Mouse (Mus musculus) neural tube, embryonic 15.5 days (tissue): ENCODE results near the gene Rapgef1. TPM values are rescaled to one million over a fixed set of nuclear protein-coding genes. Genes with fewer than 3 reads are reported as not detected.
A peak's percentile ranks its signal among the peaks of the same experiment; 100 is the strongest.

ENCODE experiments used
- ATAC-seq: fragments of 200-750 bp; cut with Nextera tagmentation; 2 replicates; pipeline ENCODE4 v1.8.0; 2017; ENCODE audit warnings: mild to moderate bottlenecking, moderate TSS enrichment, moderate library complexity; ENCODE audit not compliant: low FRiP score
- H3K27ac ChIP-seq: fragments of 300-500 bp; sonication (generic); replicated peaks from 2 replicates; pipeline ENCODE4 v1.5.1; 2015; ENCODE audit warnings: mild to moderate bottlenecking, inconsistent platforms
- H3K27me3 ChIP-seq: fragments of 300-500 bp; sonication (generic); replicated peaks from 2 replicates; pipeline ENCODE4 v1.6.1; 2015; ENCODE audit warnings: inconsistent platforms
- H3K36me3 ChIP-seq: fragments of 300-500 bp; sonication (generic); 2 replicates; pipeline ENCODE4 v1.6.1; 2015; ENCODE audit warnings: inconsistent platforms
- H3K4me1 ChIP-seq: fragments of 300-500 bp; sonication (generic); 2 replicates; pipeline ENCODE4 v1.6.1; 2015; ENCODE audit warnings: inconsistent platforms
- H3K4me2 ChIP-seq: fragments of 300-500 bp; sonication (generic); 2 replicates; pipeline ENCODE4 v1.6.1; 2015; ENCODE audit warnings: inconsistent platforms, mild to moderate bottlenecking, moderate library complexity
- H3K4me3 ChIP-seq: fragments of 300-500 bp; sonication (generic); replicated peaks from 2 replicates; pipeline ENCODE4 v1.5.1; 2015; ENCODE audit warnings: mild to moderate bottlenecking, inconsistent platforms
- H3K9ac ChIP-seq: fragments of 300-500 bp; sonication (generic); replicated peaks from 2 replicates; pipeline ENCODE4 v1.6.1; 2015; ENCODE audit warnings: mild to moderate bottlenecking, inconsistent platforms
- H3K9me3 ChIP-seq: fragments of 300-500 bp; sonication (generic); replicated peaks from 2 replicates; pipeline ENCODE4 v1.6.1; 2016; ENCODE audit warnings: inconsistent platforms
- WGBS: fragments of 180-500 bp; shearing (Covaris S2); methylation state at CpG from one replicate; pipeline ENCODE4 v1.1.7; 2015; ENCODE audit warnings: mixed read lengths; 5-methylcytosine and 5-hydroxymethylcytosine counted together
- polyA plus RNA-seq: library from polyadenylated mRNA; unstranded; fragments of >200 nt; fragmentation: Nextera tagmentation; extraction: Ambion mirVana; gene quantifications from 2 replicates; pipeline ENCODE4 v1.2.1, GENCODE M21; 2015

Gene Rapgef1
- polyA plus RNA-seq, 1 experiment from 2014 or later: 16.9 TPM

DNA sequence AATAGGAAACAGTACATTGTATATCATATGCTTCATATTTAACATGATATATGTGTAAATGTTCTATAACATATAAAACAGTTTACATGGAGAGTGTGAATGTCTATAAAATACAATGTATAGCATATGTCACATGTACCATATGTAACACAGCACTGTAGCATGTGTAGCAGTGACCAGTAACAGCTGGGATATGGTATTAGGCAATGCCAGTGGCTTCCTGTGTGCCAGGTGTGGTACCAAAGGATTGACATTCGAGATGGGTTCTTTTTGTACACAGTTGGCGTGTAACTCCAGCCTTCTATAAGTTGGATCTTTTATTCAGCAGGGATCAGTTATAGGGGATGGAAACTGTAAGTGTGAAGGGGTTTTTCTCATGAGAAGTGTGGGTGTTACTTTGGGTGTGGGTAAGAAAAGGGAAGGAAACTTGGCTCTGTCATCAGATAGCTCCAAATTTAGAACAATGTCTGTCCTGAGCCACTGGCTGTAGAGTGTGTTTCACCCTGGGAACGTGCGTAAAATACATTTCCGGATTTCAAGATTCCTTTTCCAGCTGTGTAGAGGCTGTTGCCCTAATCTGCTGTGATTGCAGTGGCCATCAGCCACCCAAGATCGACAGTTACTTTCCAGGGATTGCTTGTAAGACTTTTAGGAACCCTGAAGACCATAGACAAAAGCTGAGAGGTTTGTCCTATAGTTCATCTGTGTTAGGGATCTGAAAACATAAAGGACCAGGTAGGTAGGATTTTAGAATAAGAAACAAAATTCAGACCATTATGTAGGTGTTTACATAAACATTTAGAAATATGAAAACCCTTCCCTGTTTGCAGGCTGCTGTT, 29.7 kb downstream of the Rapgef1 start:
- no peaks in the 10 kb centered on the region for H3K9me3 ChIP-seq
- H3K9ac ChIP-seq: no peak overlapping the region
- no peaks in the 10 kb centered on the region for H3K27me3 ChIP-seq
- WGBS: 85% methylated on average over 6 of the region's 6 CpGs
- no peak for ATAC-seq
- H3K4me3 ChIP-seq: no peak overlapping the region
- H3K36me3 ChIP-seq: no peaks in the 10 kb centered on the region
- H3K4me1 ChIP-seq: peaks cover 19% of the 10 kb centered on the region
- no peak overlapping the region for H3K4me2 ChIP-seq
- H3K27ac ChIP-seq: no peak overlapping the region

DNA sequence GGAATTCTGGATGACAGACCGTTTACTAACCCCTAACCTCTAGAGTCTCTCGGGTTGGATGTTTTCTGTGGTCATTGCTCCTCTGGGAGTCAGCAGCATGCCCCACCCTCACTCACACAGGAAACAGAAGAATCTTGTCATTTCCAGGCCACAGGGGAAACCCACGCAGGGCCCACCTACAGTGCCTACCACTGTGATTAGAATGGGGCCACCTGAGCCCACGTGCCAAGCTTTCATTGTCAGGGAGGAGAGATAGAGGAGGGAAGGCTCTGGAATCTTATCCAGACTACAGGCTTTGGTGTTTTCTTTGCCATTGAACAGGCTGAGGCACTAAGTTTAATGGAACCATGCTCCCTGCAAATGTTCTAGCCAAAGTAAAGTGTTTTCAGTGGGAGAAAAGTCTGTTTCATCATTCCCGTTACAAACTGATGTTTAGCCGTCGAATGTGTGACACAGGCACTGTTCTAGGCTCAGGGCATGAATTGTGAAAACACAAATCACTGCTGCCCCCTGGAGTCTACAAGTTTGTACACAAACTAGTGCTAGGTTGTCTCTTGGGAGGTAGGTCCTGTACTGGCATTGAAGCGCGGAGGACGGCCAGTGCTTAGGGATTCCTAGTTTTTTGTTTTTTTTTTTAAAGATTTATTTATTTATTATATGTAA, 30.4 kb downstream of the Rapgef1 start:
- Histone ChIP-seq H3K4me1 (peaks cover 19% of the 10 kb centered on the region), H3K4me3 (no peak overlapping the region), H3K9me3 (no peaks in the 10 kb centered on the region), H3K36me3 (no peaks in the 10 kb centered on the region), H3K27ac (no peak overlapping the region), H3K27me3 (no peaks in the 10 kb centered on the region), H3K9ac (no peak overlapping the region), H3K4me2 (no peak overlapping the region)
- no peak for ATAC-seq
- 74% methylated on average over 10 of the region's 10 CpGs for WGBS

DNA sequence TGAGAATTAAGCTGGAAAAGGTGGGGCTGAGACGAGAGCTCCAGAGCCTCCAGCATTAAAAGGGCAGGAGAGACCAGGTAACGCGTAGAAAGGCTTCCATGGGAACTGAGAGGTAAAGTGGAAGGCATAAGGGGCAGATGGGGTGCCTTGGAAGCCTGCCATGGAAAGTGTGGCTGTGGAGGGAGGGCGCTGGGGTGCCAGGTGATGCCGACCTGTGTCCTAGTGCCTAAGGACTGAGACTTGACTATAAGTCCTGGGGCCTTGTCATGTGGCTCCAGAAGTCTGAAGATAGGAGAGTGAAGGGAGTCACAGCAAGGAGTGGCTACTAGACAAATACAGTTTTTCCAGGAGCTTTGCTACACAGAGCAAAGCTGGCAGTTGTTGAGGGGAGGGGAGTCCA, 32.4 kb downstream of the Rapgef1 start:
- 87% methylated on average over 5 of the region's 5 CpGs for WGBS

DNA sequence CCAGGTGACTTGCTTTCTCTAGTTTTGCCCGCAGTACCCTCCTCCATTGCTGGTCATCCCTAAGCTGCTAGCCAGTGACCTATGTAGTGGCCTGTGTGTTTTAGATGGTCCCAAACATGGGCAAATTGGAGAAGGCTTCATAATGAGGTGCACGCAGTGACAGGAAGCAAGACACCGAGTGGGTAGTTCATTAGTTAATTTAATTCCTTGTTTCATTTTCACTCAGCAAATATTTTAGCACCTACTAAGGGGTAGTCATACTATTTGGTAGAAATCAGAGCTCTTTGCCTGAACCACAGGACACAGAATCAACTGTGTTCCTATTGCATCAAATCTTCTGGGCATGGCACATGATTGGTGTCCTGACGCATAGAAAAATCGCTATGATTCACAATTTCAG, 35.9 kb downstream of the Rapgef1 start:
- H3K36me3 ChIP-seq: no peaks in the 10 kb centered on the region
- no peak for ATAC-seq
- 94% methylated on average over 5 of the region's 5 CpGs for WGBS
- peaks cover 24% of the 10 kb centered on the region for H3K4me1 ChIP-seq
- no peaks in the 10 kb centered on the region for H3K27me3 ChIP-seq
- H3K9ac ChIP-seq: no peak overlapping the region
- H3K27ac ChIP-seq: no peak overlapping the region
- no peaks in the 10 kb centered on the region for H3K9me3 ChIP-seq
- no peak overlapping the region for H3K4me2 ChIP-seq
- H3K4me3 ChIP-seq: no peak overlapping the region

More for the DNA sequence above, 32.4 kb downstream of the Rapgef1 start:
- H3K4me2 ChIP-seq: no peak overlapping the region
- H3K36me3 ChIP-seq: no peaks in the 10 kb centered on the region
- H3K27me3 ChIP-seq: no peaks in the 10 kb centered on the region
- no peaks in the 10 kb centered on the region for H3K9me3 ChIP-seq
- no peak overlapping the region for H3K9ac ChIP-seq
- H3K4me3 ChIP-seq: no peak overlapping the region
- H3K4me1 ChIP-seq: peaks cover 22% of the 10 kb centered on the region
- no peak for ATAC-seq
- H3K27ac ChIP-seq: no peak overlapping the region

DNA sequence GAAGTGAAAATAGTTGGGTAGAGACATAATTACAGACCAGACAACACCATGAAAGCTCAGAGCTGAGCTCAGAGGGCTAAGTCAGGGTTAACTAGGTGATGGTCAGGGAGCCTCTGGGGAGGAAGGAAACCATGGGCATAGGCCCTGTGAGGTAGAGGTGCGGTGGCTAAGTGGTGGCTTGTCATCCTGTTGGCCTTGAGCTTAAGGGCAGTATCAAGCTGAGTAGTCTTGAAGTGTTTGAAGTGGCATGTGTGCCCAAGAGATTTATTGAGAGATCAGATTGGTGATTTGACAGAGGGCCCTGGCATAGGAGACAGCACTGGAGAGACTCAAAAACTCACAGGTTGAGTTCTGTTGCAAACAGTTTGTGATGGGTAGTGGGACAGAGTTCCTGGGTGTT, 36.6 kb downstream of the Rapgef1 start:
- Histone ChIP-seq H3K36me3 (no peaks in the 10 kb centered on the region), H3K4me2 (no peak overlapping the region), H3K4me3 (no peak overlapping the region), H3K9me3 (no peaks in the 10 kb centered on the region), H3K4me1 (peaks cover 27% of the 10 kb centered on the region), H3K27me3 (no peaks in the 10 kb centered on the region), H3K9ac (no peak overlapping the region), H3K27ac (no peak overlapping the region)
- WGBS: 85% methylated on average over 1 of the region's 1 CpGs
- no peak for ATAC-seq

DNA sequence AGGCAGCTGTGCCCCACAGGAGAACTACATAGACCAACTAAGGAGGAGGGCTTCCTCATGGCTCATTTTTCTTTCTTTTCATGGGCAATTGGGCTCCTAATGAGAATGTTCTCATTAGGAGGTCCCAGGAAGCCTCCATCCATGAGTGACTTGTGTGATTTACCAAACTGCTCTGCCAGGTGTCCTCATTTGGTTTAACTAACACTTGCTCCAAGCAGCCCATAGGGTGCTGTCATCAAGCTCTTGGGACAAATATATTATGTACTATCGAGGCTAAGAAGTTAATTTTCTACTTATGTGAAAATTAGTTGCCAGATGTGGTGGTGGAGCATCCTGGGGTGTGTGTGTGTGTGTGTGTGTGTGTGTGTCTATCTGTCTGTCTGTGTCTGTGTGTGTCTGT, 37.6 kb downstream of the Rapgef1 start:
- ATAC-seq: peak; percentile 31; the same call in 1 of the 2 replicates
- Histone ChIP-seq H3K36me3 (no peaks in the 10 kb centered on the region), H3K9ac (no peak overlapping the region), H3K4me1 (peaks cover 30% of the 10 kb centered on the region), H3K27ac (no peak overlapping the region), H3K4me2 (no peak overlapping the region), H3K9me3 (no peaks in the 10 kb centered on the region), H3K4me3 (no peak overlapping the region), H3K27me3 (no peaks in the 10 kb centered on the region)
- 37% methylated on average over 1 of the region's 1 CpGs for WGBS

DNA sequence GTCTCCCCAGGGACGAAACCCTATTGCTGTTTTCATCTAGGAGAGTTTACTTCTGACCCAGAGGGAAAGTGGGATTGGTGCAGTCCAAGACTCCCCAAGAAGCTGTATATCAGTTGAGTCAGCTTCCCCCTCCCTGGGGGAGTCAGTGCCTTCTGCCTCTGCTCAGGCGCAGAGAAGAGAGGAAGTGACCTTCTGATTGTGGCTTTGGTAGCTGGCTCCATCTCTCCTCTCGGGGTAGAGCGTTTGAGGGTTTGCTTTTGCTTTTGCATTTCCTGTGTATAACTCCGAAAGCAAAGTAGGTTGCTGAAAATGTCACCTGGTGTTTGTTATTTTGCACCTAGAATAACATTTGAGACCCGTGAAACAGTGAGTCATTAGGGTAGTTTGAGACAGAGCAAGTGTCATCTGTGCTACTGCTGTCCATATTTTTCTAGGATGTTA, 42.3 kb downstream of the Rapgef1 start:
- no peaks in the 10 kb centered on the region for H3K27me3 ChIP-seq
- H3K4me1 ChIP-seq: peaks cover 43% of the 10 kb centered on the region
- H3K27ac ChIP-seq: no peak overlapping the region
- H3K4me2 ChIP-seq: no peak overlapping the region
- WGBS: 80% methylated on average over 6 of the region's 6 CpGs
- no peaks in the 10 kb centered on the region for H3K36me3 ChIP-seq
- no peaks in the 10 kb centered on the region for H3K9me3 ChIP-seq
- no peak for ATAC-seq
- H3K4me3 ChIP-seq: no peak overlapping the region
- no peak overlapping the region for H3K9ac ChIP-seq

DNA sequence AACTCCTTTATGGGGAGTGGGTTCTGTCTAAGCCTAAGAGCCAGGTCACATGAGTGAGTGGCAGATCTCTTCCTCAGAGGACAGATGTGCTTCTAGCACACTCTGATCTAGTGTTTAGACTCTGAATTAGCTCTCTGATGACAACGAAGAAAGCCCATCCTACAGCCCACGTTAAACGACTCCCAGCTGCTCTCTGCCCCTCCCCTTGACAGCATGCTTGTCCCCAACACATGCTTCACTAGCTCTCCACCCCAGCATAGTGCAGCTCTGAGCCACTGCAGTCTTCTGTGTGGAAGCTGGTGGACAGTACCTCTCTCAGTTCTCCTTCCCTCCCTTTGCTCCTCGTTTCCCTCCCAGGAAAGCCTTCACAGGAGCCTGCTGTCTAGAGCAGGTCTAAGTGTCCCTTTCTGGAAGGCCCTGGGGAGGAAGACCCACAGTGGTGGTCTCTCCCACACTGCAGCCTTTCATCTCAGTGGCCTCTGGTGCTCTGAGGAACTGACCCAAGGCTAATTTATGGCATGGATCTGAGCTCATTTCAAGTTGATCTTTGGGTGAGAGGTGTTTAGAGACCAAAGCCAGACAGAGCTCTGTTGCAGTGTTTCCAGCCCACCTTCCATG, 43.8 kb downstream of the Rapgef1 start:
- no peak for ATAC-seq
- WGBS: 14% methylated on average over 4 of the region's 4 CpGs
- no peak overlapping the region for H3K4me2 ChIP-seq
- H3K27ac ChIP-seq: no peak overlapping the region
- H3K4me1 ChIP-seq: peaks cover 42% of the 10 kb centered on the region
- no peak overlapping the region for H3K4me3 ChIP-seq
- no peaks in the 10 kb centered on the region for H3K27me3 ChIP-seq
- no peak overlapping the region for H3K9ac ChIP-seq
- H3K9me3 ChIP-seq: no peaks in the 10 kb centered on the region
- no peaks in the 10 kb centered on the region for H3K36me3 ChIP-seq

DNA sequence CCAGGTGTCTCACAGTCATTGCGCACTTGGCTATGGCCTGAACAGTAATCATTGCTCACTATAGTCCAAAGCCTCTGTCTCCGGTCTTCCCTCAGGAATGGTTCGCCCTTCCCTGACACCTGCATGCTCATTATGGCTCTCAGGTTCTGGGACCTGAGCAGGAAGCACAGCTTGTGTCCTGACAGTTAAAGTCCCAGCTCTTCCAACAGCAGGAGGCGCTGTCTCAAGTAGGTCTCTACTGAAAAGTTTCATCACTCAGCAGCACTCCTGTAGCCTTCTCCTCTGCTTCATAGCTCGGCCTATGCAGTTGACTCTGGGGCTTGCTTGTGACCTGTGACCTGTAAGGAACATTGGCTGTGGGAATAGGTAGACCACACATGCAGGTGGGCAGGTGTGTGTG, 45.9 kb downstream of the Rapgef1 start:
- Histone ChIP-seq H3K4me2 (no peak overlapping the region), H3K27me3 (no peaks in the 10 kb centered on the region), H3K4me3 (no peak overlapping the region), H3K9me3 (no peaks in the 10 kb centered on the region), H3K36me3 (no peaks in the 10 kb centered on the region), H3K9ac (no peak overlapping the region), H3K27ac (no peak overlapping the region), H3K4me1 (peaks cover 62% of the 10 kb centered on the region)
- no peak for ATAC-seq
- 93% methylated on average over 5 of the region's 5 CpGs for WGBS

DNA sequence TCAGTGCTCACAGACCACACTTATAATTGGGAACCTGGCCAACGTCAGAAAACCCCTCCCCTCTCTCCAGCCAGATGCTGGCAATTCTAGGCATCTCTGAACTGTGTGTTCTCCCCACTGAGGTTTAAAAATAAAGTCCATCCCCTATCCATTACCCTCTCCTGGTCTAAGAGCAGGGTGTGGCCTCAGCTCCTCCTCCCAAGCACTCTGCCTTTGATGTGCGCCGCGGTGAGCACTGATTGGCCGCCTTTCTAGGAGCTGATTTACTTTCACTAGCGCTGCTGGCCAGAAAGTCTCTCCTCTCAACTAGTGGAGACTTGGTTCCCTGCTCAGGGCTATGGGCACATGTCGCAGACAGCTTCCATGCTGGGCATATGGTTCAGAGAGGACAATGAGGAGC, 47.1 kb downstream of the Rapgef1 start:
- H3K4me1 ChIP-seq: peaks cover 68% of the 10 kb centered on the region
- H3K36me3 ChIP-seq: no peaks in the 10 kb centered on the region
- H3K4me3 ChIP-seq: no peak overlapping the region
- WGBS: 8% methylated on average over 7 of the region's 7 CpGs
- H3K9me3 ChIP-seq: no peaks in the 10 kb centered on the region
- H3K4me2 ChIP-seq: no peak overlapping the region
- no peaks in the 10 kb centered on the region for H3K27me3 ChIP-seq
- ATAC-seq: no peak
- H3K27ac ChIP-seq: no peak overlapping the region; the same call in 1 of the 2 replicates
- no peak overlapping the region for H3K9ac ChIP-seq

DNA sequence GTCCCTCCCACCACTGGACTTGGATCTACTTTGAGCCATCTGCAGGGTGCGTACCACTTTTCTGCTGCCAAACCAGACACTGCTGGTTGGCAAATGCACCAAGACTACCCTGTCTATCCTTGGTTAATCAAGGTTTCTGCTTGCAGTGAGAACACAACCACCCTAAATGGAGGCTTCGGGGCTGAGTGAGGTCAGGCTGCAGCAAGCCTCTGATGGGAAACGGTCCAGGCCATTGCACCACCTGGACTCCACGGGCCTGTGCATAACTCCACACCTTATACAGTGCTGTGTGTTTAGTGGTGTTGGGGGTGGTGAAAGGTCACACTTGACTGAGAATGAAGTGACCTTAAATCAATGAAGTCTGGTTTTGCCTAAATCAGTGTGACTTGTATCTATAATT, 47.6 kb downstream of the Rapgef1 start:
- ATAC-seq: no peak
- Histone ChIP-seq H3K4me3 (no peak overlapping the region), H3K27ac (peak overlapping the region; percentile 1; the same call in 1 of the 2 replicates), H3K4me2 (no peak overlapping the region), H3K9ac (no peak overlapping the region), H3K4me1 (peaks cover 69% of the 10 kb centered on the region), H3K9me3 (no peaks in the 10 kb centered on the region), H3K36me3 (no peaks in the 10 kb centered on the region), H3K27me3 (no peaks in the 10 kb centered on the region)
- 73% methylated on average over 4 of the region's 4 CpGs for WGBS
